Comparison of ENCODE assay signal across 9 mouse cellular contexts in the genomic region with DNA sequence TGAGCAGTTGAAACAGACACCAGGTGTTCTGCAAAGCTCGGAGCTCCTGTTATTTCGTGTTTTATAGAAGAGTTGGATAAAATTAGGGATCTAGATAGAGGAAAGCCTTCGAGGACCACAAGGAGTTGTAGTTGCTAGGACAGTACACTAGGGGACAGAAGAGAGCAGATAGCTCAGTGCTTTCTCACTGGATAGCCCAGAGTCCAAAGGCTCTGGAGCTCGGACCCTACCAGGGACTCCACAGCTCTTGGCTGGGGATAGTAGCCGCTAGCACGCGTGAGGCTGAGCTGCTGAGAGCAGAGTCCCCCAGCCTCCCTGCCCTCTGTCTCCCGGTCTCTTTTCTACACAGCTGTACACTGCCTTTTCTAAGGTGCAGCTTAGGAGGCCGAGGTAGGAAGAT. TPM values are rescaled to one million over a fixed set of nuclear protein-coding genes. Genes with fewer than 3 reads are reported as not detected.
DNase-seq lines count a peak whose midpoint lies in the region; ATAC-seq and TF ChIP-seq lines count a peak whose summit lies in the region.
"Had no signal": no experiment of that assay in that cellular context is flagged by ENCODE, and none has a peak within 500 bp of the region (broad histone marks: within the 10 kb centered on the region; RNA-seq: fewer than 3 reads in every experiment).

No protein-coding gene starts in this region.

- TF ChIP-seq POLR2A in cerebellum, adult 2 months (IDR thresholded peaks at IDR 0.05; ENCODE audit: borderline replicate concordance, insufficient read depth, low read length): no peak

- H3K36me3 ChIP-seq in hindbrain, embryonic 11.5 days (ENCODE audit: control insufficient read depth, insufficient read depth, low read length): no peaks in the 10 kb centered on the region
- no peaks in the 10 kb centered on the region for H3K36me3 ChIP-seq in hindbrain, embryonic 10.5 days
- no peaks in the 10 kb centered on the region for H3K36me3 ChIP-seq in G1E (replicated peaks)
- H3K36me3 ChIP-seq in hindbrain, embryonic 16.5 days (ENCODE audit: control insufficient read depth, insufficient read depth, low read length): no peaks in the 10 kb centered on the region
- H3K36me3 ChIP-seq in liver, embryonic 11.5 days (ENCODE audit: control insufficient read depth, insufficient read depth, low read length): no peaks in the 10 kb centered on the region
- H3K36me3 ChIP-seq in neural tube, embryonic 15.5 days: no peaks in the 10 kb centered on the region
- H3K36me3 ChIP-seq: embryonic facial prominence, embryonic 12.5 days had no signal

- DNase-seq in hindbrain, embryonic 11.5 days (ENCODE audit: low spot score): peak; percentile 61
- no peak for DNase-seq in hindbrain, embryonic 10.5 days (ENCODE audit: low spot score)
- peak; percentile 51 for DNase-seq in G1E (ENCODE audit: low spot score)
- DNase-seq in cerebellum, adult 2 months: peak; percentile 50 to 53
- DNase-seq in liver, embryonic 11.5 days (ENCODE audit: low spot score): no peak
- no peak for DNase-seq in thymus, postnatal 0 days (ENCODE audit: low spot score)

- 43% methylated on average over 9 of the region's 9 CpGs for WGBS in hindbrain, embryonic 11.5 days
- 43% methylated on average over 9 of the region's 9 CpGs for WGBS in hindbrain, embryonic 10.5 days
- WGBS in cerebellum, adult 2 months: 22% methylated on average over 9 of the region's 9 CpGs
- 38% methylated on average over 9 of the region's 9 CpGs for WGBS in hindbrain, embryonic 16.5 days
- WGBS in liver, embryonic 11.5 days: 29% methylated on average over 9 of the region's 9 CpGs
- WGBS in neural tube, embryonic 15.5 days: 38% methylated on average over 9 of the region's 9 CpGs

- H3K4me1 ChIP-seq in hindbrain, embryonic 11.5 days (replicated peaks; ENCODE audit: control insufficient read depth, insufficient read depth, low read length): no peaks in the 10 kb centered on the region
- peaks cover 12% of the 10 kb centered on the region for H3K4me1 ChIP-seq in hindbrain, embryonic 10.5 days (replicated peaks)
- H3K4me1 ChIP-seq in G1E (ENCODE audit: insufficient read depth, low read depth, low read length): peaks cover 3% of the 10 kb centered on the region; the same call in 1 of the 2 replicates
- no peaks in the 10 kb centered on the region for H3K4me1 ChIP-seq in cerebellum, adult 2 months (ENCODE audit: control insufficient read depth, insufficient read depth, low read length)
- H3K4me1 ChIP-seq in hindbrain, embryonic 16.5 days (ENCODE audit: control insufficient read depth, insufficient read depth, low read depth, low read length): peaks cover 5% of the 10 kb centered on the region; the same call in 1 of the 2 replicates
- H3K4me1 ChIP-seq in liver, embryonic 11.5 days (replicated peaks; ENCODE audit: control insufficient read depth, insufficient read depth, low read length): no peaks in the 10 kb centered on the region
- peaks cover 9% of the 10 kb centered on the region for H3K4me1 ChIP-seq in neural tube, embryonic 15.5 days

- ATAC-seq in hindbrain, embryonic 11.5 days (ENCODE audit: low FRiP score): no peak
- peak; percentile 41 for ATAC-seq in G1E (ENCODE audit: extremely low read depth, insufficient number of reproducible peaks, low FRiP score, poor library complexity, severe bottlenecking)
- peak; percentile 59; the same call in 1 of the 2 replicates for ATAC-seq in hindbrain, embryonic 16.5 days
- peak; percentile 39; the same call in 1 of the 2 replicates for ATAC-seq in liver, embryonic 11.5 days (replicated peaks; ENCODE audit: low FRiP score)
- peak; percentile 41; the same call in 1 of the 2 replicates for ATAC-seq in neural tube, embryonic 15.5 days (ENCODE audit: low FRiP score)

- H3K27ac ChIP-seq in hindbrain, embryonic 11.5 days (ENCODE audit: low read depth, low read length): no peak overlapping the region
- no peak overlapping the region for H3K27ac ChIP-seq in hindbrain, embryonic 10.5 days
- no peak overlapping the region for H3K27ac ChIP-seq in cerebellum, adult 2 months (ENCODE audit: insufficient read depth, low read length)
- no peak overlapping the region for H3K27ac ChIP-seq in hindbrain, embryonic 16.5 days (ENCODE audit: low read depth, low read length)
- H3K27ac ChIP-seq in liver, embryonic 11.5 days (ENCODE audit: low read depth, low read length): no peak overlapping the region
- no peak overlapping the region for H3K27ac ChIP-seq in neural tube, embryonic 15.5 days (replicated peaks)
- H3K27ac ChIP-seq: embryonic facial prominence, embryonic 12.5 days had no signal

- no peaks in the 10 kb centered on the region for H3K9me3 ChIP-seq in hindbrain, embryonic 11.5 days (ENCODE audit: control insufficient read depth, low read length)
- H3K9me3 ChIP-seq in hindbrain, embryonic 10.5 days: no peaks in the 10 kb centered on the region
- H3K9me3 ChIP-seq in G1E (replicated peaks): no peaks in the 10 kb centered on the region
- no peaks in the 10 kb centered on the region for H3K9me3 ChIP-seq in hindbrain, embryonic 16.5 days (ENCODE audit: control insufficient read depth, low read length)
- no peaks in the 10 kb centered on the region for H3K9me3 ChIP-seq in liver, embryonic 11.5 days (ENCODE audit: control insufficient read depth, low read length)
- H3K9me3 ChIP-seq in neural tube, embryonic 15.5 days (replicated peaks): no peaks in the 10 kb centered on the region
- H3K9me3 ChIP-seq: embryonic facial prominence, embryonic 12.5 days had no signal

- TF ChIP-seq CTCF in G1E (IDR thresholded peaks at IDR 0.05; ENCODE audit: low read depth, low read length): peak; percentile 100
- TF ChIP-seq CTCF in cerebellum, adult 2 months (IDR thresholded peaks at IDR 0.05; ENCODE audit: borderline replicate concordance, insufficient read depth, low read depth, low read length): peak; percentile 85

- H3K4me3 ChIP-seq in hindbrain, embryonic 11.5 days (ENCODE audit: low read depth, low read length): no peak overlapping the region
- no peak overlapping the region for H3K4me3 ChIP-seq in hindbrain, embryonic 10.5 days
- H3K4me3 ChIP-seq in G1E (ENCODE audit: low read depth, low read length): no peak overlapping the region
- H3K4me3 ChIP-seq in cerebellum, adult 2 months (replicated peaks; ENCODE audit: insufficient read depth, low read depth, low read length): no peak overlapping the region
- no peak overlapping the region for H3K4me3 ChIP-seq in hindbrain, embryonic 16.5 days (ENCODE audit: low read length)
- no peak overlapping the region for H3K4me3 ChIP-seq in liver, embryonic 11.5 days (ENCODE audit: low read depth, low read length)
- no peak overlapping the region for H3K4me3 ChIP-seq in neural tube, embryonic 15.5 days (replicated peaks)
- H3K4me3 ChIP-seq: embryonic facial prominence, embryonic 12.5 days had no signal

- H3K4me2 ChIP-seq in hindbrain, embryonic 11.5 days (replicated peaks; ENCODE audit: low read depth, low read length): no peak overlapping the region
- no peak overlapping the region for H3K4me2 ChIP-seq in hindbrain, embryonic 16.5 days (ENCODE audit: low read length)
- no peak overlapping the region for H3K4me2 ChIP-seq in liver, embryonic 11.5 days
- no peak overlapping the region for H3K4me2 ChIP-seq in neural tube, embryonic 15.5 days
- H3K4me2 ChIP-seq: embryonic facial prominence, embryonic 12.5 days had no signal

- H3K9ac ChIP-seq in hindbrain, embryonic 11.5 days (ENCODE audit: low read depth, low read length): no peak overlapping the region
- no peak overlapping the region for H3K9ac ChIP-seq in hindbrain, embryonic 16.5 days (ENCODE audit: low read depth, low read length)
- H3K9ac ChIP-seq in liver, embryonic 11.5 days (ENCODE audit: low read depth, low read length): no peak overlapping the region
- no peak overlapping the region for H3K9ac ChIP-seq in neural tube, embryonic 15.5 days (replicated peaks)
- H3K9ac ChIP-seq: embryonic facial prominence, embryonic 12.5 days had no signal

- H3K27me3 ChIP-seq in hindbrain, embryonic 11.5 days (ENCODE audit: control insufficient read depth, insufficient read depth, low read length): no peaks in the 10 kb centered on the region
- H3K27me3 ChIP-seq in hindbrain, embryonic 10.5 days (ENCODE audit: insufficient read depth, poor library complexity, severe bottlenecking): peaks cover 3% of the 10 kb centered on the region; the same call in 1 of the 2 replicates
- peaks cover 10% of the 10 kb centered on the region; the same call in 1 of the 2 replicates for H3K27me3 ChIP-seq in G1E (ENCODE audit: insufficient read depth, low read length)
- no peaks in the 10 kb centered on the region for H3K27me3 ChIP-seq in cerebellum, adult 2 months (ENCODE audit: control insufficient read depth, insufficient read depth, low read length)
- H3K27me3 ChIP-seq in hindbrain, embryonic 16.5 days (replicated peaks; ENCODE audit: control insufficient read depth, insufficient read depth, low read length): no peaks in the 10 kb centered on the region
- no peaks in the 10 kb centered on the region for H3K27me3 ChIP-seq in liver, embryonic 11.5 days (replicated peaks; ENCODE audit: control insufficient read depth, insufficient read depth, low read length)
- no peaks in the 10 kb centered on the region for H3K27me3 ChIP-seq in neural tube, embryonic 15.5 days (replicated peaks)
- H3K27me3 ChIP-seq: embryonic facial prominence, embryonic 12.5 days had no signal

RNA-seq across cellular contexts. Expression of a gene that starts 41.2 kb away (rescaled TPM):
- 179 and 198 TPM in 2 replicates for polyA plus RNA-seq in hindbrain, embryonic 11.5 days (2014; fragmentation: Nextera tagmentation; extraction: Ambion mirVana)
- polyA plus RNA-seq in hindbrain, embryonic 10.5 days (2016; fragmentation: Nextera tagmentation; extraction: Ambion mirVana): 230 and 235 TPM in 2 replicates
- total RNA-seq in G1E (2014; fragmentation: Nextera tagmentation) (227 and 282 TPM in 2 replicates), G1E (2017) (97.4 and 97.9 TPM in 2 replicates)
- 320 and 368 TPM in 2 replicates for polyA plus RNA-seq in G1E (2012)
- 85.9 and 101 TPM in 2 replicates for polyA plus RNA-seq in cerebellum, adult 2 months (2012; rRNA removed)
- polyA plus RNA-seq in hindbrain, embryonic 16.5 days (2015; fragmentation: Nextera tagmentation; extraction: Ambion mirVana): 168 and 179 TPM in 2 replicates
- 610 and 611 TPM in 2 replicates for polyA plus RNA-seq in liver, embryonic 11.5 days (2014; fragmentation: Nextera tagmentation; extraction: Ambion mirVana)
- 174 and 186 TPM in 2 replicates for polyA plus RNA-seq in neural tube, embryonic 15.5 days (2015; fragmentation: Nextera tagmentation; extraction: Ambion mirVana)
- 153 and 160 TPM in 2 replicates for polyA plus RNA-seq in thymus, postnatal 0 days (2015; fragmentation: Nextera tagmentation; extraction: Ambion mirVana)

Comparison
In these comparisons a context has a peak if more than half of its experiments do, and no peak if none do; other contexts are left out.
1. DNase-seq: peak in hindbrain, embryonic 11.5 days (single experiment), G1E (single experiment) and cerebellum, adult 2 months (2 of 2); none in hindbrain, embryonic 10.5 days (single experiment), liver, embryonic 11.5 days (single experiment) and thymus, postnatal 0 days (single experiment).